Mouse (Mus musculus): ENCODE measurements around the gene Cd40.

The Cd40 gene

GRCm38 (mm10) chr2:165056377-165057085, 1.1 kb downstream of the Cd40 start:
- DNase-seq (ENCODE audit: low read depth, low spot score): no peak

- no peak for DNase-seq (ENCODE audit: low read depth, low spot score)
Observed at GRCm38 (mm10) chr2:165059961-165060360, 4.5 kb downstream of the Cd40 start.

- no peak for DNase-seq (ENCODE audit: low read depth, low spot score)
Observed at GRCm38 (mm10) chr2:165061638-165062433, 6.4 kb downstream of the Cd40 start.

- peak; percentile 91 for DNase-seq (ENCODE audit: low read depth, low spot score)
Observed at GRCm38 (mm10) chr2:165064489-165064888, 9.1 kb downstream of the Cd40 start.

GRCm38 (mm10) chr2:165068806-165069205, 13.4 kb downstream of the Cd40 start:
- peak; percentile 51 for DNase-seq (ENCODE audit: low read depth, low spot score)

GRCm38 (mm10) chr2:165070096-165070816, 14.8 kb downstream of the Cd40 start:
- DNase-seq (ENCODE audit: low read depth, low spot score): peak; percentile 93

GRCm38 (mm10) chr2:165073381-165073781, 18.0 kb downstream of the Cd40 start:
- DNase-seq (ENCODE audit: low read depth, low spot score): peak; percentile 96

GRCm38 (mm10) chr2:165074081-165074884, 18.9 kb downstream of the Cd40 start:
- DNase-seq (ENCODE audit: low read depth, low spot score): peak; percentile 95

GRCm38 (mm10) chr2:165074937-165075336, 19.5 kb downstream of the Cd40 start:
- peak; percentile 94 for DNase-seq (ENCODE audit: low read depth, low spot score)

- DNase-seq (ENCODE audit: low read depth, low spot score): peak; percentile 44
Observed at GRCm38 (mm10) chr2:165077055-165077454, 21.6 kb downstream of the Cd40 start.

- DNase-seq (ENCODE audit: low read depth, low spot score): peak; percentile 40
Observed at GRCm38 (mm10) chr2:165078045-165078444, 22.6 kb downstream of the Cd40 start.

- no peak for DNase-seq (ENCODE audit: low read depth, low spot score)
Observed at GRCm38 (mm10) chr2:165078605-165079004, 23.2 kb downstream of the Cd40 start.

- DNase-seq (ENCODE audit: low read depth, low spot score): no peak
Observed at GRCm38 (mm10) chr2:165080657-165081056, 25.2 kb downstream of the Cd40 start.

GRCm38 (mm10) chr2:165081257-165081656, 25.8 kb downstream of the Cd40 start:
- DNase-seq (ENCODE audit: low read depth, low spot score): no peak

GRCm38 (mm10) chr2:165086634-165087033, 31.2 kb downstream of the Cd40 start:
- DNase-seq (ENCODE audit: low read depth, low spot score): no peak

- no peak for DNase-seq (ENCODE audit: low read depth, low spot score)
Observed at GRCm38 (mm10) chr2:165089470-165089869, 34.0 kb downstream of the Cd40 start.

- DNase-seq (ENCODE audit: low read depth, low spot score): no peak
Observed at GRCm38 (mm10) chr2:165090650-165091049, 35.2 kb downstream of the Cd40 start, which contains the start of gene 1700025C18Rik. Gene 1700025C18Rik, minus strand, starts transcription at chr2:165090750.

- DNase-seq (ENCODE audit: low read depth, low spot score): no peak
Observed at GRCm38 (mm10) chr2:165091433-165091965, 36.1 kb downstream of the Cd40 start.

- DNase-seq (ENCODE audit: low read depth, low spot score): no peak
Observed at GRCm38 (mm10) chr2:165092393-165092792, 37.0 kb downstream of the Cd40 start.

GRCm38 (mm10) chr2:165096367-165096766, 40.9 kb downstream of the Cd40 start:
- no peak for DNase-seq (ENCODE audit: low read depth, low spot score)

- no peak for DNase-seq (ENCODE audit: low read depth, low spot score)
Observed at GRCm38 (mm10) chr2:165098861-165099260, 43.4 kb downstream of the Cd40 start.

Data from brain, adult 2 months (tissue).